Mouse (Mus musculus) kidney, embryonic 14.5 days (tissue): ENCODE results near the gene Trpd52l3. TPM values are rescaled to one million over a fixed set of nuclear protein-coding genes. Genes with fewer than 3 reads are reported as not detected.

Experiments used
- ATAC-seq: fragments of 200-750 bp; cut with Nextera tagmentation; 2 replicates; pipeline ENCODE4 v1.8.0; 2017; ENCODE audit warnings: moderate number of reproducible peaks, mild to moderate bottlenecking, moderate TSS enrichment, moderate library complexity; ENCODE audit not compliant: low FRiP score, low TSS enrichment
- H3K27ac ChIP-seq: fragments of 300-500 bp; sonication (generic); 2 replicates; pipeline ENCODE4 v1.5.1; 2014; ENCODE audit warnings: low read depth, mild to moderate bottlenecking, low read length, moderate library complexity, mixed read lengths
- H3K27me3 ChIP-seq: fragments of 300-500 bp; sonication (generic); 2 replicates; pipeline ENCODE4 v1.6.1; 2014; ENCODE audit warnings: mild to moderate bottlenecking, low read length; ENCODE audit not compliant: control insufficient read depth, insufficient read depth
- H3K36me3 ChIP-seq: fragments of 300-500 bp; sonication (generic); 2 replicates; pipeline ENCODE4 v1.6.1; 2014; ENCODE audit warnings: low read length, mixed read lengths; ENCODE audit not compliant: control insufficient read depth, insufficient read depth
- H3K4me1 ChIP-seq: fragments of 300-500 bp; sonication (generic); 2 replicates; pipeline ENCODE4 v1.6.1; 2014; ENCODE audit warnings: low read length, mixed read lengths; ENCODE audit not compliant: control insufficient read depth, insufficient read depth
- H3K4me2 ChIP-seq: fragments of 300-500 bp; sonication (generic); replicated peaks from 2 replicates; pipeline ENCODE4 v1.6.1; 2014; ENCODE audit warnings: low read depth, mild to moderate bottlenecking, low read length
- H3K4me3 ChIP-seq: fragments of 300-500 bp; sonication (generic); 2 replicates; pipeline ENCODE4 v1.5.1; 2014; ENCODE audit warnings: mild to moderate bottlenecking, low read length
- H3K9ac ChIP-seq: fragments of 300-500 bp; sonication (generic); 2 replicates; pipeline ENCODE4 v1.6.1; 2014; ENCODE audit warnings: low read depth, mild to moderate bottlenecking, low read length, moderate library complexity
- H3K9me3 ChIP-seq: fragments of 300-500 bp; sonication (generic); 2 replicates; pipeline ENCODE4 v1.6.1; 2016; ENCODE audit warnings: low read length; ENCODE audit not compliant: control insufficient read depth
- WGBS: fragments of 180-500 bp; shearing (Covaris S2); extraction: QIAGEN DNeasy Blood & Tissue Kit; methylation state at CpG from one replicate; pipeline ENCODE4 v1.1.7; 2014; 5-methylcytosine and 5-hydroxymethylcytosine counted together
- polyA plus RNA-seq: library from polyadenylated mRNA; unstranded; fragments of >200 nt; fragmentation: Nextera tagmentation; extraction: Ambion mirVana; gene quantifications from 2 replicates; pipeline ENCODE4 v1.2.1, GENCODE M21; 2014

Gene Trpd52l3
- not detected in 2 replicates for polyA plus RNA-seq

DNA sequence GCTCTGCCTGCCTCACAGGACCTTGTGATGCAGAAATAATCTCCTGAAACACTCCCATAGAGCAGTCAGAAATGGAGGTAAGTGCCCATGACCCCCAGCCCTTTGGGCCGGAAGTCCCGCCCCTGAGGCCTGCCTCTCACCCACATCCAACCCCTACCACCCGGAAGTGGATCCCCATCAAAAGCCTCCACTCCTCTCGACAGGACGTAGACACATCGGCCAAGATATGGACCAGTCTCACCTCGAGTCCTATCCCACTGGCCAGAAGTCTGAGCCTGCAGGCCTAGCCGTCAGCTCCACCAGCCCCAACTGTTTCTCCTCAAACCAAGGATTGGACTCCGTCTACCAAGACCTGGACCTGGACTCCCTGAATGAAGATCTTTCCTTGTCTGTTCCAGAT is at the start of gene Trpd52l3:
Gene Trpd52l3 (plus strand): TSS at position 170 of the 400 bp plus-strand sequence.
- Histone ChIP-seq H3K4me1 (no peaks in the 10 kb centered on the region), H3K4me3 (no peak within 1 kb of the TSS), H3K9me3 (no peaks in the 10 kb centered on the region), H3K9ac (no peak within 1 kb of the TSS), H3K27me3 (no peaks in the 10 kb centered on the region), H3K36me3 (no peaks in the 10 kb centered on the region), H3K4me2 (no peak within 1 kb of the TSS), H3K27ac (no peak within 1 kb of the TSS)
- WGBS = 94% methylated on average over 9 of the region's 9 CpGs
- no peak for ATAC-seq

- no peak overlapping the region for H3K4me3 ChIP-seq
- H3K4me1 ChIP-seq = peaks cover under 1% of the 10 kb centered on the region; the same call in 1 of the 2 replicates
- no peak overlapping the region for H3K9ac ChIP-seq
- no peaks in the 10 kb centered on the region for H3K9me3 ChIP-seq
- ATAC-seq = no peak
- no peak overlapping the region for H3K4me2 ChIP-seq
- no peaks in the 10 kb centered on the region for H3K27me3 ChIP-seq
- H3K36me3 ChIP-seq = no peaks in the 10 kb centered on the region
- H3K27ac ChIP-seq = no peak overlapping the region
- WGBS = 90% methylated on average over 3 of the region's 3 CpGs
Measured at GRCm38 (mm10) chr19:29953833-29954232, 49.8 kb upstream of the Trpd52l3 start.

DNA sequence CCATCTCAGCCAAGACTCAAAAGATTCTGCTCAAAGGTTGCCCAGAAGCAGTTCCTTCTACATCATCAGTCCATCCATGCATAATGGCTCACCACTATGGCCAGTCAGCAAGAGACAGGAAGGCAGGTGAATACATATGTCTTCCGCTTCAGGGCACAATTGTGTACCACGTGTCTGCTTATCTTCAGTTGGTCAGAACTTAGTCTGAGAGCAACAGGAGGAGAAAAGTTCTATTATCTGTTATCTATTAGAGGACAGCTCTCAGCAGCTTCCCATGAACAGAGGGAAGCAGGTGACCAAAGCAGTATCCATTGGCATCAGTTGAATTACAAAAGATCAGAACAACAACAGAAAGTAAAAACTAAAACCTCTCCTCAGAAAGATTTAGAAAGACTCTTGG is 48.1 kb upstream of the Trpd52l3 start:
- 77% methylated on average over 2 of the region's 2 CpGs for WGBS
- Histone ChIP-seq H3K9me3 (no peaks in the 10 kb centered on the region), H3K4me2 (no peak overlapping the region), H3K4me3 (no peak overlapping the region), H3K36me3 (no peaks in the 10 kb centered on the region), H3K27ac (no peak overlapping the region), H3K27me3 (no peaks in the 10 kb centered on the region), H3K4me1 (no peaks in the 10 kb centered on the region), H3K9ac (no peak overlapping the region)
- ATAC-seq = no peak

DNA sequence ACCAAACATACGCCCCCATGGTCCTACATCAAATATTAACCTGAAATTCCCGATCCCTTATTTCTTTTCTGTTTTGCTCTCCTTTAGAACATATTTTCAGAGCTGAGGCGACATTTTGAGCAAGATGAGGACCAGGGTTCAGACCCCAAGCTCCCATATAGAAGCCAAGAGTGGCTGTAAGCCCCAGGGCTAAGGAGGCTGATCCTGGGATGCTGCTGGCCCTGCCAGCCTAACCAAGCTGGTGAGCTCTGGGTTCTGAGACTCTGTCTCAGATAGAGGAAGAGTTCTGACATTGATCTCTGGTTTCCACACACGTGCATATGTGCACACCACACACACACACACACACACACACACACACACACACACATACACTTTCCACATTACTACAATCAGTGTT is 42.7 kb upstream of the Trpd52l3 start:
- Histone ChIP-seq H3K9me3 (no peaks in the 10 kb centered on the region), H3K27me3 (no peaks in the 10 kb centered on the region), H3K4me1 (no peaks in the 10 kb centered on the region), H3K36me3 (no peaks in the 10 kb centered on the region), H3K9ac (no peak overlapping the region), H3K4me3 (no peak overlapping the region), H3K4me2 (no peak overlapping the region), H3K27ac (no peak overlapping the region)
- ATAC-seq = no peak
- WGBS = 84% methylated on average over 4 of the region's 4 CpGs

DNA sequence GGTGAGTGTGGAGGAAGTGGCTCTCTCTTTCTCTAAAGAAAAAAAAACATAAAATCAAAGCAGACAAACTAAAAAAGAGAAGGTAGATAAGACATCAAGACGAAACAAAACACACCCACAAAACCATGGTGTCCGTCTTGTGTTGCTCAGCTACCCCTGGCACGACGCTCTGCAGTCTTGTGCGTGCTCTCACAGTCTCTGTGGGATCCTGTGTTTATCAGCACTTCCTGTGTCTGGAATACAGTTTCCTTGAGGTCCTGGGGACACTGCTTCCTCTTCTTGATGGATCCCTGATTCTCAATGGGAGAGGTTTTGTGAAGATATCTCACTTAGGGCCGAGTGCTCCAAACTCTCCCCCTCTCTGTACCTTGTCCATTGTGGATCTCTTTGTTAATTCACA is 41.7 kb upstream of the Trpd52l3 start:
- no peak overlapping the region for H3K4me2 ChIP-seq
- H3K27me3 ChIP-seq = no peaks in the 10 kb centered on the region
- no peak overlapping the region for H3K27ac ChIP-seq
- ATAC-seq = no peak
- H3K4me1 ChIP-seq = no peaks in the 10 kb centered on the region
- H3K9ac ChIP-seq = no peak overlapping the region
- H3K4me3 ChIP-seq = no peak overlapping the region
- H3K36me3 ChIP-seq = no peaks in the 10 kb centered on the region
- WGBS = 84% methylated on average over 6 of the region's 6 CpGs
- no peaks in the 10 kb centered on the region for H3K9me3 ChIP-seq

DNA sequence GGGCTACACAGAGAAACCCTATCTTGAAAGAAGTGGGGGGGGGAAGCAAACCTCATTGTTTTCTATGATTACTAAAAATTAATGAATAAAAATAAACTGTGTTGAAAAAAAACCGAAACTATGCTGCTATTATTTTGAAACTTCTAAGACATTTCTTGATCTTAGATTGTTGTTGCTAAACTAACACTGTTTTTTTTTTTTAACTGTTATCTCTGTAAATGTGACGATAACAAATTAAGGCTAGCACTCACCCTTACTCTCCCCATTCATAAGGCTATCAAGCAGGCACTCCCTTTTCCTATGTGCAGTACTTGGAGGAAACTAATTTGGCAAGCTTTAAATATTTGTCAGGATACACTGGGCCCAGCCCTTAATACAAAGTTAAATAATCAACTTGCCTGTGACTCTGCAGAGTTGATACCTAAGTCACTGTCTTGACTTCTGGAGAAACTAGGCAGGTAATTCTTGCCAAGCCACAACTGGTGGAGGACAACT is 39.9 kb upstream of the Trpd52l3 start:
- no peaks in the 10 kb centered on the region for H3K9me3 ChIP-seq
- H3K36me3 ChIP-seq = no peaks in the 10 kb centered on the region
- H3K4me3 ChIP-seq = no peak overlapping the region
- WGBS = 74% methylated on average over 2 of the region's 2 CpGs
- no peak for ATAC-seq
- no peaks in the 10 kb centered on the region for H3K27me3 ChIP-seq
- no peaks in the 10 kb centered on the region for H3K4me1 ChIP-seq
- H3K4me2 ChIP-seq = no peak overlapping the region
- no peak overlapping the region for H3K9ac ChIP-seq
- no peak overlapping the region for H3K27ac ChIP-seq

DNA sequence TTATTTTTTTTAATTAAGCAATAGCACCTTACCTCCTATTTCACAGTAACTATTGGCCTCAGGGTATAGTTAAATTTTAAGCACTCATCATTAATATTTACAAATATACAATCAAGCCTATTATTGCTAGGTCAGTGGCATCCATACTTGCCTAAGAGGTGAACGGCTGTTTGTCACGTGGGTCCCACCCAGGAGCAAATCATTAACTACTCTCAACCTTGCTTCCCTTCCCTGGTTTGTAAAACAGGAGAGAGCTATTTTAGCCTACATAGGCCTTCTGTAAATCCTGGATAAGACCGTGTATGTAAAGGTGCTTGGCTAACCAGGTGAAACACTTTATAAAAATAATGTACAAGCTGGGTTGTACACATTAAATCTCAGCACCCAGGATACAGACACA is 35.6 kb upstream of the Trpd52l3 start:
- Histone ChIP-seq H3K4me1 (no peaks in the 10 kb centered on the region), H3K27ac (no peak overlapping the region), H3K9me3 (no peaks in the 10 kb centered on the region), H3K9ac (no peak overlapping the region), H3K36me3 (no peaks in the 10 kb centered on the region), H3K4me3 (no peak overlapping the region), H3K4me2 (no peak overlapping the region), H3K27me3 (no peaks in the 10 kb centered on the region)
- ATAC-seq = no peak
- 74% methylated on average over 3 of the region's 3 CpGs for WGBS

- Histone ChIP-seq H3K27me3 (no peaks in the 10 kb centered on the region), H3K4me3 (no peak overlapping the region), H3K36me3 (no peaks in the 10 kb centered on the region), H3K9me3 (no peaks in the 10 kb centered on the region), H3K27ac (no peak overlapping the region), H3K9ac (no peak overlapping the region), H3K4me2 (no peak overlapping the region), H3K4me1 (no peaks in the 10 kb centered on the region)
- 73% methylated on average over 5 of the region's 5 CpGs for WGBS
- no peak for ATAC-seq
Measured at GRCm38 (mm10) chr19:29973396-29973795, 30.2 kb upstream of the Trpd52l3 start.

DNA sequence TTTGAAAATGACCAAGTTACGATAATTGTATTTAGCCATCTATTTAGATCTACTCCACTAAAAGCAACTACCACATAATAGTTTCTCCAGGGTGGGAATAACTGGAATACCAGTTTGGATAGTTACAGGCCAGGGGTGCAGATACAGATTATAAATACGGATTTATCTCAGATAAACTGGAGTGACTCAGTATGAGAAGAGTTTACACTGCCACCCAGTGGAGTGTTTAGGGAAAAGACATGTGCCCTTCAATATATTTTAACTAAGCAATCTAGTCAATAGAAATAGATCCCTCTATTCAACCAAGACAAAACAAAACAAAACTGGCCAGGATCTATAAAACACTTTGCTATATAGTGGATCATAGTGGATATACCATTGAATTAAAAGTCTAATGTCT is 24.7 kb upstream of the Trpd52l3 start:
- 0 out of 2 replicates have a peak, but pooled peaks cover 3% of the 10 kb centered on the region for H3K4me1 ChIP-seq
- no peaks in the 10 kb centered on the region for H3K9me3 ChIP-seq
- no peak overlapping the region for H3K9ac ChIP-seq
- no peak overlapping the region for H3K4me3 ChIP-seq
- peak; percentile 35; the same call in 1 of the 2 replicates for ATAC-seq
- 62% methylated on average over 2 of the region's 2 CpGs for WGBS
- no peaks in the 10 kb centered on the region for H3K27me3 ChIP-seq
- no peak overlapping the region for H3K4me2 ChIP-seq
- H3K36me3 ChIP-seq = no peaks in the 10 kb centered on the region
- no peak overlapping the region for H3K27ac ChIP-seq
